Mouse (Mus musculus): ENCODE data around the gene Ferd3l.

Gene Ferd3l

DNA sequence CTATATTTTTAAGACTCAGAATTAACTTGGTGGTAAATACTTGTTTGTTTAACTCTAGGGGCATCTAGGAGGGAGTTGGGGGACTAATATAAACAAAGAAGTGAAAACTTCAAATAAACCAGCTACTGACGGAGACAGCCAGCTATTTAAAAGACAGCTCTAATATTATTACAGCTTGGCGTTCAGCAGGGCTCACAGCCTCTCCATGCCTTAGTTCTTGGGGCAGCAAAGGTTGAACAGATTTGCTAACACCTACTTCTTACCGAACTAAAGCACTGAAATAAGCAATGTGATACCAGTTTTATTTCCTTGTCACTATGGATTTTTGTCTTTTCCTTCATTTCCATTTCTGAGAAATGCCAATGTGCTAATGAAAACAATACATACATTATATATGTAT lies 31.6 kb downstream of the Ferd3l start:
- no peak for TF ChIP-seq GATA4 (IDR thresholded peaks at IDR 0.05; ENCODE audit: insufficient replicate concordance, low read length)

DNA sequence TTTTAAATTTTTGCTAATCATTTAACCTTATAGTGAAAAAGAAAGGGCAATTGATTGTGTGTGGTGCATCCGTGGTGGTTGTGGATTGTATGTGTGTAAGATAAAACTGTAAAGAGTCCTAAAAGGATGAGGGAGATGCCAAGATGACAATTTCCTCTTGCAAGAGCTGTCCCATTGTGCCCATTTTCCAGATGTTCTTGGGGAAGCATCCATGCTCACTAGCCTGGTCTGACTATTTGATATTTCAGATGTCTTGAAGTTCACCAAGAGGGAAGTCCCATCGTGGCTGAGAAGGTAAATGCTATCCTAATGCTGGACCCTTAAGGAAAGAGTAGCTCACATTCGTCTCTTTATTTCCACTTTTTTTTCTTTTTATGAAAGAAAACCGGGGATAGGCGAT lies 32.8 kb downstream of the Ferd3l start:
- TF ChIP-seq GATA4 (IDR thresholded peaks at IDR 0.05; ENCODE audit: insufficient replicate concordance, low read length), result no peak

DNA sequence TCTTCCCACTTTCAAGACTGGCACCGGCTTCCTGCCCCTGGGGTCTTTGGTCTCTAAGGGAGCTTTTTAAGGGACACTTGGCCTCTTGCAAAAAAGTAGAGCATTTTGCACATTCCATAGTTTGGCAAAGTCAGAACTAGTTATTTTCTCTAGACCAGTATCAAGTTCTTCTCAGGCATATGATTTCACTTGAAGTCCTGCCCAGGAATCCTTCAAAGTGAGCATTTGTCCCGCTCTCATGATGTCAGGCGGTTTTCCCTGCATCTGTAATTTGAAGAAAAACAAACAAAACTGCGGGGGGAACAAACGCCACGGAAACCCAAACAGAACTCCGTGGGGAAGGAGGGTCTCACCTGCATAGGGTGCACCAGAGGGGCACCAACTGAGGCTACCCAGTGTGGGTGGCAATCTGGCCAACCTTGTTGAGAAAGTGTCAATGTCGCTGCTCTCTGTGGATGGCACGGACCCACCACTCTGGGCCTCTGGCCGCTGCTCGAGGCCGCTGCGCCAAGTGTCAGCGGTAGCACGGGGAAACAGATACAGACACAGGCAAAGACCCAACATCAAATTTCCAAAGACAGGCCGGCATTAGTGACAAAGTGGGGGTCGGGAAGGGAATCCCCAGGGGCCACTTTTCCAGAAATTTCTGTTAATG lies 34.0 kb downstream of the Ferd3l start:
- TF ChIP-seq GATA4 (IDR thresholded peaks at IDR 0.05; ENCODE audit: insufficient replicate concordance, low read length), result no peak

DNA sequence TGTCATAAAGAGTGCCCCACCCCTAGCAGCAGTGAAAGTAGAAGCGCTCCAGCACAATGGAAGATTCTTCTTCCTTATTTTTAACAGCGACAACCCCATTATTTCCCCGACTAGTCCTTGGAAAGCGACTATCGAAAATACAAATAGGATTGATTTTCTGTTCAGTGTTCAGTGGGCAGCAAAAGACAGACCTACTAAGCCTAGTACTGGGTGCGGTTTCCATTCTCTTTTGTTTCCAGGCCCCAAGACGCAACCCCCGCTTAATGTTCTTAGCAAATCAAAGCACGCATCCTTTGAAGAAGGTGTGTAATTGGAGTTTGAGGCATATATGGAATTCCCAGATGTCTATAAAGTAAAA lies 34.5 kb downstream of the Ferd3l start:
- no peak for TF ChIP-seq GATA4 (IDR thresholded peaks at IDR 0.05; ENCODE audit: insufficient replicate concordance, low read length)

DNA sequence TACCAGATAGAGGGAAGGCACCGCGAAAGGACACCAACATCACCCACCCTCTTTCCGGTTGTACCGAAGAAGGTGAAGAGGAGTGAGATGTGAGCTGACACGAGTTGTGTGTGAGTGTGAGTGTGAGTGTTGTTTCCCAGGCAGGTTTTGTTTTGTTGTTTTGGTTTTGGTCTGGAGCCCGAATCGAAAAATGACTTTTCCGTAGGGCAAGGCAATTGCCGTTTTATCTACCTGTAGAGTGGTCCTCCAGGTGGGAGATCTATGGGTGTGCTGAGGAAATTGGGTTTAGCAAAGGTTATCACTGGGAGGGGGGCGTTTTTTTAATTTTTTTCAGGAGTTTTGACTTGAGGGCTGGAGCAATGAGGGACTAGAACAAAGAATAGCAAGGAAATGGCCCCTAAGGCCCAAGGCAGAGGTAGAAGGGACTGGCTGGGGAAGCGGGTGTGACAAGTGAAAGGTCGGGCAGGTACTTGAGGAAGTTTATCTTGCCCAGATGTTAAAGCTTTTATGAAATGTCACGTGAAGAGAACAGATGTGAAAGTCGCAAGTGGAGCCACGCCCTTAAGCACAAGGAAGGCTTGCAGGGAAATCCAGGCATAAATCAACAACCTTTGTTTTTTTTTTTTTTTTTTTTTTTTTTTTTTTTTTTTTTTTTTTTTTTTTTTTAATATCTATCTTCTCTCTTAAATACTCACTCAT lies 35.6 kb downstream of the Ferd3l start:
- no peak for TF ChIP-seq GATA4 (IDR thresholded peaks at IDR 0.05; ENCODE audit: insufficient replicate concordance, low read length)

GRCm38 (mm10) chr12:33964427-33964826 lies 36.2 kb downstream of the Ferd3l start:
- no peak for TF ChIP-seq GATA4 (IDR thresholded peaks at IDR 0.05; ENCODE audit: insufficient replicate concordance, low read length)

GRCm38 (mm10) chr12:33965661-33966360 lies 37.6 kb downstream of the Ferd3l start:
- TF ChIP-seq GATA4 (IDR thresholded peaks at IDR 0.05; ENCODE audit: insufficient replicate concordance, low read length), result no peak

DNA sequence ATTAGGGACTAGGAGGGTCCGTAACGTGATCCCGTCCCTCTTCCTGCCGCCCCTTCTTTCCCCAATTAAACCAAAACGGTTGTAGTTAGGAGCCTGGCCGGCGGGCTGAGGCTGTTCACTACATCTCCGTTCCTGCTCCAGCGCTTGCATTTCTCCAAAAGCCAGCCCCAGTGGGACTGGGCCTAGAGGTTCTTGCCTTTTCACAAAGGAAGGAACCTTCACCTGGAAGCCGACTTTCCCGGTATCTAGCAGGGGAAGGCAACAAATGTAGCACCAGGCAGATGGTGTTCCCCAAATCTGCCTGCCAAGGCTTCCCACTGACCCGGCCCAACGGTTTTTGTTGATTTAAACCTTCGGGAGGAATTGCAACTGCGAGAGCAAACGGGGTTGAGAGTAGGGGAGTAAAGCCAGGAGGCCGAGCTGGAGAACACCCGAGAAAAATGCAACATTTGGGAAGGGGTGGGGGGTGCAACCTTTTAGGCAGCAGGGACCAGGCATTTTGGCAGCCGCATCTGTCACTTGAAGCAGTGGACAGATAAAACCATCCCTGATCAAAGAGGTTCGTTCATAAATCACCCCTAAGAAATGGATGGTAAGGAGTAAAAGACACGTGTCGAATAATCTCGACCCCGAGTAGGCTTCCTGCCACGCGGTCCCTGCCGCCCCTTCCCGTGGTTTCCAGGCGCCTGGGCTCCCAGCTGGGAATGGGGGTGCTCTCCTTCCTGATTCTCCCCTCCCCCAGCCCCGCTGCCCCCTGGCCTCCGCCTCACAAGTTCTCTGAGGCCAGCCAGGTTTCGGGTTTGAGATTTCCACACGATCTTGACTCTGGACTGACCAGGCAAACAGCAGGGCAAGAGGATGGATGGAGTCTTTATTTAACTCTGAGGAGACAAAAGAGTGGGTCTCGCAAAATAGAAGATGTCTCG lies 38.5 kb downstream of the Ferd3l start:
- no peak for TF ChIP-seq GATA4 (IDR thresholded peaks at IDR 0.05; ENCODE audit: insufficient replicate concordance, low read length)

DNA sequence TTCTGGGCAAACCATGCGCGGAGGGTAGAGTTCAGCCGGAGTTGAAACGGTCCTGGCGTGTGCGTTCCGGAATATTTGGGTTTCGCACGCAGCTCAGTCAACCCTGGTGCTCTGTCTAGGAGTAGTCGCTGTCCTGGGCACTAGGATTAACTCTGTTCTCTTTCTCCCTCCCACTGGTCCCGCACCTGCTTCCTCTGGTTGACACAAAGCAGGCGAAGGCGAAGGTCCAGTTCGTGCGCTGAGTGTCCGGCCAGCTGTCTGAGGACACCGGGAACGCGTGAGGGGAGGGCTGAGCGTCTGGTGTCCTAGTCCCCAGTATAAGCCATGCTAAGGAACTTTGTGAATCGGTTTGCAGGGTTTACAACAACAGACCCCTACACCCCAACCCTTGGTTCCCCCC lies 39.3 kb downstream of the Ferd3l start:
- TF ChIP-seq GATA4 (IDR thresholded peaks at IDR 0.05; ENCODE audit: insufficient replicate concordance, low read length), result no peak

DNA sequence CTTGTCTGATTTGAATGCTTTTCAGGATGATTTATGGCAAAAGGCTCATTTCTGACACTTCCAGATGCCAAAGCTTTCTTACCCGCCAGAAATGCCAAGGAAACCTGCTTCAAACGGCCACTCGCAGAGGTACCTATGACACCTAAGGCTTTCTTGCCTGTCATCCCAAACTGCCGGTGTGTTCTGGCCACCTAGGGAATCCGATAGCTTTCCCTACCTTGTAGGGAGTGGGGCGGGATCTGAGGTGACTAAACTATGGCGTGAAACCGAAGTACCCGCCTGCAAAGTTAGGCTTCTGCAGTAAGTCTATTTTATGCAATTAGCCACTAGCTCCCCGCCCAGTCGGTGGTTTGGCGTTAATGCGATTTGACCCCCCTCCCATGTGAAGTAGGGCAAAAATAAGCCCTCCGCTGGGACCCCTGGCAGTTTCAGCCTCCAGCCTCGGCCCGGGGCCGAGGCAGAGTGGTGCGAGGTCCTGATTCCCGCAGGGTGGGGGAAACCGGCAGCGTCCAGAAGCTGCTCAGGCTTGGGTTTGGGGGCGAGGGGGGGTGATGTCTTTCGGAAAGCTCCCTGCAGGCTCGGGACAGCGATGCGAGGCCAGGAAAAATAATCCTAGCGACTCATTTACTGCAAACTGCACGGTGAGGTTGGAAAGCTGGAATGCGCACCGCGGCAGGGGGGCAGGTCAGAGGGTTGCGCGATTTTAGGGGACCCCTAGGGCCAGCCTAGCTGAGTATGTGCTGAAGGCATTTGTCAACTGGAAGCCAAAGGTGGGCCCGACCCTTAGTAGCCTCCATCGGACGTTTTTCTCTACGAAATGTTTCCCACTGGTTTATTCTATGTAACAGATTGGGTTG lies 40.0 kb downstream of the Ferd3l start:
- TF ChIP-seq GATA4 (IDR thresholded peaks at IDR 0.05; ENCODE audit: insufficient replicate concordance, low read length), result no peak

DNA sequence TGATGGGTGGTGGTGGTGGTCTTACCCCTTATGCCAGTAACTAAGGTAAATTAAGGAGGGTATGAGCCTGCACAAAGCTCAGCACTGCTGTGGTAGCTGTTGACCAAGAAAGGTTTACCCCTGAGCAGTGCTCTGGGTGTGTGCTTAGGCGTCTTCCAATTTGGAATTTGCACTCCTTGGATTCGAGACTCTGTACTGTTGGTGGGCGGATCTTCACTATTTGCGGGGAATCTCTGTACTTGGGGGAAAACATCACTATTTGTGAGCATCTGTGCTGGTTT lies 40.6 kb downstream of the Ferd3l start:
- no peak for TF ChIP-seq GATA4 (IDR thresholded peaks at IDR 0.05; ENCODE audit: insufficient replicate concordance, low read length)

Data from liver, adult (tissue).